Mouse (Mus musculus): ENCODE measurements at regions not wholly inside any gene's neighbourhood (a gene's known extent, or its start where the extent isn't known, plus 50 kb on each side); places are given as distances from the start of the nearest gene placed in this dataset.

- ATAC-seq (replicated peaks; ENCODE audit: low FRiP score) (no peak), DNase-seq (ENCODE audit: low spot score) (no peak)
- no peak overlapping the region for H3K4me2 ChIP-seq
- H3K27me3 ChIP-seq (replicated peaks; ENCODE audit: control insufficient read depth, insufficient read depth, low read length), result no peaks in the 10 kb centered on the region
- no peak overlapping the region for H3K27ac ChIP-seq (ENCODE audit: low read depth, low read length)
- no peaks in the 10 kb centered on the region for H3K9me3 ChIP-seq (ENCODE audit: control insufficient read depth, low read length)
- no peaks in the 10 kb centered on the region for H3K36me3 ChIP-seq (ENCODE audit: control insufficient read depth, insufficient read depth, low read length)
- WGBS, result 95% methylated on average over 3 of the region's 3 CpGs
- no peaks in the 10 kb centered on the region for H3K4me1 ChIP-seq (replicated peaks; ENCODE audit: control insufficient read depth, insufficient read depth, low read length)
- no peak overlapping the region for H3K9ac ChIP-seq (ENCODE audit: low read depth, low read length)
- no peak overlapping the region for H3K4me3 ChIP-seq (ENCODE audit: low read depth, low read length)
These were observed 349.0 kb upstream of the Adgrl2 start for GRCm38 (mm10) chr3:149339374-149339753.

GRCm38 (mm10) chr3:149338684-149339373, 348.5 kb upstream of the Adgrl2 start:
- no peak for DNase-seq (ENCODE audit: low spot score)
- Histone ChIP-seq H3K9ac (ENCODE audit: low read depth, low read length) (no peak overlapping the region), H3K4me1 (replicated peaks; ENCODE audit: control insufficient read depth, insufficient read depth, low read length) (no peaks in the 10 kb centered on the region), H3K4me2 (no peak overlapping the region), H3K4me3 (ENCODE audit: low read depth, low read length) (no peak overlapping the region), H3K27me3 (replicated peaks; ENCODE audit: control insufficient read depth, insufficient read depth, low read length) (no peaks in the 10 kb centered on the region), H3K36me3 (ENCODE audit: control insufficient read depth, insufficient read depth, low read length) (no peaks in the 10 kb centered on the region), H3K27ac (ENCODE audit: low read depth, low read length) (no peak overlapping the region), H3K9me3 (ENCODE audit: control insufficient read depth, low read length) (no peaks in the 10 kb centered on the region)
- ATAC-seq (replicated peaks; ENCODE audit: low FRiP score), result no peak
- WGBS, result 78% methylated on average over 7 of the region's 7 CpGs

GRCm38 (mm10) chr3:149335259-149335658, 344.9 kb upstream of the Adgrl2 start:
- ATAC-seq (replicated peaks; ENCODE audit: low FRiP score), result no peak
- H3K27ac ChIP-seq (ENCODE audit: low read depth, low read length), result no peak overlapping the region
- H3K4me2 ChIP-seq, result no peak overlapping the region

GRCm38 (mm10) chr3:149333607-149334006, 343.3 kb upstream of the Adgrl2 start:
- Histone ChIP-seq H3K27me3 (replicated peaks; ENCODE audit: control insufficient read depth, insufficient read depth, low read length) (no peaks in the 10 kb centered on the region), H3K4me2 (no peak overlapping the region), H3K9me3 (ENCODE audit: control insufficient read depth, low read length) (no peaks in the 10 kb centered on the region), H3K27ac (ENCODE audit: low read depth, low read length) (no peak overlapping the region), H3K9ac (ENCODE audit: low read depth, low read length) (no peak overlapping the region), H3K4me3 (ENCODE audit: low read depth, low read length) (no peak overlapping the region), H3K4me1 (replicated peaks; ENCODE audit: control insufficient read depth, insufficient read depth, low read length) (no peaks in the 10 kb centered on the region; the same call in 1 of the 2 replicates), H3K36me3 (ENCODE audit: control insufficient read depth, insufficient read depth, low read length) (no peaks in the 10 kb centered on the region)
- WGBS, result 86% methylated on average over 5 of the region's 5 CpGs
- DNase-seq (ENCODE audit: low spot score) (no peak), ATAC-seq (replicated peaks; ENCODE audit: low FRiP score) (no peak)

More at GRCm38 (mm10) chr3:149335259-149335658, 344.9 kb upstream of the Adgrl2 start:
- 66% methylated on average over 6 of the region's 6 CpGs for WGBS
- DNase-seq (ENCODE audit: low spot score), result no peak
- Histone ChIP-seq H3K9me3 (ENCODE audit: control insufficient read depth, low read length) (no peaks in the 10 kb centered on the region), H3K36me3 (ENCODE audit: control insufficient read depth, insufficient read depth, low read length) (no peaks in the 10 kb centered on the region), H3K4me1 (replicated peaks; ENCODE audit: control insufficient read depth, insufficient read depth, low read length) (no peaks in the 10 kb centered on the region; the same call in 1 of the 2 replicates), H3K27me3 (replicated peaks; ENCODE audit: control insufficient read depth, insufficient read depth, low read length) (no peaks in the 10 kb centered on the region), H3K4me3 (ENCODE audit: low read depth, low read length) (no peak overlapping the region), H3K9ac (ENCODE audit: low read depth, low read length) (no peak overlapping the region)

- no peak overlapping the region for H3K9ac ChIP-seq (ENCODE audit: low read depth, low read length)
- ATAC-seq (replicated peaks; ENCODE audit: low FRiP score) (no peak), DNase-seq (ENCODE audit: low spot score) (no peak)
- no peaks in the 10 kb centered on the region for H3K27me3 ChIP-seq (replicated peaks; ENCODE audit: control insufficient read depth, insufficient read depth, low read length)
- WGBS, result 53% methylated on average over 10 of the region's 10 CpGs
- no peak overlapping the region for H3K4me2 ChIP-seq
- no peak overlapping the region for H3K27ac ChIP-seq (ENCODE audit: low read depth, low read length)
- no peaks in the 10 kb centered on the region for H3K9me3 ChIP-seq (ENCODE audit: control insufficient read depth, low read length)
- no peaks in the 10 kb centered on the region for H3K36me3 ChIP-seq (ENCODE audit: control insufficient read depth, insufficient read depth, low read length)
- H3K4me1 ChIP-seq (replicated peaks; ENCODE audit: control insufficient read depth, insufficient read depth, low read length), result no peaks in the 10 kb centered on the region; the same call in 1 of the 2 replicates
- H3K4me3 ChIP-seq (ENCODE audit: low read depth, low read length), result no peak overlapping the region
These were observed 342.8 kb upstream of the Adgrl2 start for GRCm38 (mm10) chr3:149333131-149333530.

- no peak for ATAC-seq (replicated peaks; ENCODE audit: low FRiP score)
- Histone ChIP-seq H3K36me3 (ENCODE audit: control insufficient read depth, insufficient read depth, low read length) (no peaks in the 10 kb centered on the region), H3K9me3 (ENCODE audit: control insufficient read depth, low read length) (no peaks in the 10 kb centered on the region), H3K4me3 (ENCODE audit: low read depth, low read length) (no peak overlapping the region), H3K4me2 (no peak overlapping the region), H3K27ac (ENCODE audit: low read depth, low read length) (no peak overlapping the region), H3K9ac (ENCODE audit: low read depth, low read length) (no peak overlapping the region), H3K27me3 (replicated peaks; ENCODE audit: control insufficient read depth, insufficient read depth, low read length) (no peaks in the 10 kb centered on the region), H3K4me1 (replicated peaks; ENCODE audit: control insufficient read depth, insufficient read depth, low read length) (no peaks in the 10 kb centered on the region; the same call in 1 of the 2 replicates)
- no peak for DNase-seq (ENCODE audit: low spot score)
- WGBS, result 22% methylated on average over 4 of the region's 4 CpGs
These were observed 341.8 kb upstream of the Adgrl2 start for GRCm38 (mm10) chr3:149332105-149332504.

- no peaks in the 10 kb centered on the region for H3K36me3 ChIP-seq (ENCODE audit: control insufficient read depth, insufficient read depth, low read length)
- no peak overlapping the region for H3K9ac ChIP-seq (ENCODE audit: low read depth, low read length)
- H3K4me2 ChIP-seq, result no peak overlapping the region
- 65% methylated on average over 7 of the region's 7 CpGs for WGBS
- no peak overlapping the region for H3K27ac ChIP-seq (ENCODE audit: low read depth, low read length)
- no peak overlapping the region for H3K4me3 ChIP-seq (ENCODE audit: low read depth, low read length)
- ATAC-seq (replicated peaks; ENCODE audit: low FRiP score), result no peak
- no peaks in the 10 kb centered on the region for H3K27me3 ChIP-seq (replicated peaks; ENCODE audit: control insufficient read depth, insufficient read depth, low read length)
- no peaks in the 10 kb centered on the region for H3K9me3 ChIP-seq (ENCODE audit: control insufficient read depth, low read length)
- DNase-seq (ENCODE audit: low spot score), result no peak
- H3K4me1 ChIP-seq (replicated peaks; ENCODE audit: control insufficient read depth, insufficient read depth, low read length), result no peaks in the 10 kb centered on the region; the same call in 1 of the 2 replicates
These were observed 341.1 kb upstream of the Adgrl2 start for GRCm38 (mm10) chr3:149331251-149331960.

GRCm38 (mm10) chr3:149330716-149331115, 340.4 kb upstream of the Adgrl2 start:
- Histone ChIP-seq H3K27ac (ENCODE audit: low read depth, low read length) (no peak overlapping the region), H3K4me3 (ENCODE audit: low read depth, low read length) (no peak overlapping the region), H3K4me1 (replicated peaks; ENCODE audit: control insufficient read depth, insufficient read depth, low read length) (no peaks in the 10 kb centered on the region; the same call in 1 of the 2 replicates), H3K27me3 (replicated peaks; ENCODE audit: control insufficient read depth, insufficient read depth, low read length) (no peaks in the 10 kb centered on the region), H3K36me3 (ENCODE audit: control insufficient read depth, insufficient read depth, low read length) (no peaks in the 10 kb centered on the region), H3K9me3 (ENCODE audit: control insufficient read depth, low read length) (no peaks in the 10 kb centered on the region), H3K9ac (ENCODE audit: low read depth, low read length) (no peak overlapping the region), H3K4me2 (no peak overlapping the region)
- 75% methylated on average over 10 of the region's 10 CpGs for WGBS
- ATAC-seq (replicated peaks; ENCODE audit: low FRiP score) (no peak), DNase-seq (ENCODE audit: low spot score) (no peak)

GRCm38 (mm10) chr3:149330041-149330440, 339.7 kb upstream of the Adgrl2 start:
- Histone ChIP-seq H3K27me3 (replicated peaks; ENCODE audit: control insufficient read depth, insufficient read depth, low read length) (no peaks in the 10 kb centered on the region), H3K9ac (ENCODE audit: low read depth, low read length) (no peak overlapping the region), H3K27ac (ENCODE audit: low read depth, low read length) (no peak overlapping the region), H3K36me3 (ENCODE audit: control insufficient read depth, insufficient read depth, low read length) (no peaks in the 10 kb centered on the region), H3K9me3 (ENCODE audit: control insufficient read depth, low read length) (no peaks in the 10 kb centered on the region), H3K4me1 (replicated peaks; ENCODE audit: control insufficient read depth, insufficient read depth, low read length) (no peaks in the 10 kb centered on the region; the same call in 1 of the 2 replicates), H3K4me2 (no peak overlapping the region), H3K4me3 (ENCODE audit: low read depth, low read length) (no peak overlapping the region)
- 82% methylated on average over 10 of the region's 10 CpGs for WGBS
- DNase-seq (ENCODE audit: low spot score), result no peak
- ATAC-seq (replicated peaks; ENCODE audit: low FRiP score), result no peak
